ENCODE assay signal across 1 mouse cellular context in the genomic region with DNA sequence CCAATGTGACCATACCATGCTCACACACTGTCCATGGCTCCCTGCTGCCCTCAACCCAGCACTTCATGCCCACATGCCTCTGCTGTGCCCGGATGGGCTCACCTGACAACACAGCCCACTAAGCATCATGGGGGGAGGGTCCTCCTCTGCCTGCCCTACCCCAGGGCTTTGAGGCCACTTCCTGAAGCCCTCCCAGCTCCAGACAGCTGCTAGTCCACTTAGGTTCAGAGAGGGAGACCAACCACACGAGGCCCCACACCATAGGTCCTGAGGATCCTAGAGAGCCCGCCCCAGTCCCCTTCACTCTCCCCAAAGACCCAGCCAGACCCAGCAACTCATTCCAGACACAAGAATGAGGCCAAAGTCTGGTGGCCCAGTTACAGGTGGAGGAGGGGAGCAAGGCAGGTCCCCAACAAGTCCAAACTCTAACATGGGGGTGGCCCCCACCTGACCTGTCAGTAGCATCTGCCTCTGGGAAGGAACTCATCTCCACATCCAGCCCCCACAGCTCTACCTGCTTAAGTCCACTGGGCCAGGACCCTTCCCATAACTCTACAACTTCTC.
TF ChIP-seq lines count a peak whose summit lies in the region.

No protein-coding gene starts in this region.

TF ChIP-seq in CH12.LX, 34 proteins besides CTCF, POLR2A, EP300 and RAD21:
- TF ChIP-seq USF1 (IDR thresholded peaks at IDR 0.05; ENCODE audit: low read depth, low read length) (no peak), E2F4 (IDR thresholded peaks at IDR 0.05; ENCODE audit: insufficient replicate concordance, low read depth, low read length) (no peak), IRF4 (IDR thresholded peaks at IDR 0.05; ENCODE audit: low read depth, low read length) (no peak), ZKSCAN1 (IDR thresholded peaks at IDR 0.05; ENCODE audit: borderline replicate concordance, low read depth, low read length) (no peak), KAT2A (IDR thresholded peaks at IDR 0.05; ENCODE audit: insufficient replicate concordance, low read length) (no peak), ZMIZ1 (IDR thresholded peaks at IDR 0.05; ENCODE audit: low read depth, low read length) (no peak), BHLHE40 (IDR thresholded peaks at IDR 0.05; ENCODE audit: low read depth, low read length) (no peak), CHD1 (IDR thresholded peaks at IDR 0.05; ENCODE audit: low read depth, low read length) (no peak), NELFE (IDR thresholded peaks at IDR 0.05; ENCODE audit: low read depth, low read length) (no peak), POLR2AphosphoS2 (IDR thresholded peaks at IDR 0.05; ENCODE audit: low read depth, low read length) (no peak), CHD2 (IDR thresholded peaks at IDR 0.05; ENCODE audit: low read length) (no peak), SIN3A (IDR thresholded peaks at IDR 0.05; ENCODE audit: low read length) (no peak), MAZ (IDR thresholded peaks at IDR 0.05; ENCODE audit: low read depth, low read length) (no peak), ZC3H11A (IDR thresholded peaks at IDR 0.05; ENCODE audit: low read depth, low read length) (no peak), MAFK (IDR thresholded peaks at IDR 0.05; ENCODE audit: insufficient replicate concordance, low read length) (no peak), SMC3 (IDR thresholded peaks at IDR 0.05; ENCODE audit: low read depth, low read length) (no peak), JUN (IDR thresholded peaks at IDR 0.05; ENCODE audit: insufficient read depth, low read depth, low read length) (no peak), PAX5 (IDR thresholded peaks at IDR 0.05; ENCODE audit: low read length) (no peak), ELF1 (IDR thresholded peaks at IDR 0.05; ENCODE audit: low read depth, low read length) (no peak), ETS1 (conservative IDR thresholded peaks at IDR 0.05; ENCODE audit: low read depth, low read length) (no peak)
